Mouse (Mus musculus) kidney, adult 2 months (tissue): ENCODE results near the gene Slc7a11.

Experiments
- CTCF ChIP-seq: fragments of 200-500 bp; conservative IDR thresholded peaks from 2 replicates; pipeline ENCODE4 v1.5.1; 2011; ENCODE audit warnings: low read depth, mild to moderate bottlenecking, control low read depth, low read length, moderate library complexity, mixed read lengths; ENCODE audit not compliant: insufficient read depth, insufficient read length
- POLR2A ChIP-seq: fragments of 200-500 bp; IDR thresholded peaks from one replicate; pipeline ENCODE4 v1.6.1; 2011; ENCODE audit warnings: low read depth, low read length, control low read depth

GRCm38 (mm10) chr3:50456564-50456963, 13.2 kb upstream of the Slc7a11 start:
- TF ChIP-seq CTCF (no peak), POLR2A (no peak)
